Mouse (Mus musculus) midbrain, postnatal 0 days (tissue): ENCODE measurements at regions not wholly inside any gene's neighbourhood (a gene's known extent, or its start where the extent isn't known, plus 50 kb on each side); places are given as distances from the start of the nearest gene placed in this dataset.
A peak's percentile ranks its signal among the peaks of the same experiment; 100 is the strongest.

Experiments used
- ATAC-seq: fragments of 200-750 bp; cut with Nextera tagmentation; 2 replicates; pipeline ENCODE4 v1.8.0; 2017; ENCODE audit warnings: moderate number of reproducible peaks, mild to moderate bottlenecking, moderate TSS enrichment, moderate library complexity; ENCODE audit not compliant: low FRiP score
- DNase-seq: peaks from one replicate; pipeline ENCODE4 v3.0.0-alpha.2; 2015; ENCODE audit warnings: low spot score
- H3K27ac ChIP-seq: fragments of 300-500 bp; sonication (generic); 2 replicates; pipeline ENCODE4 v1.5.1; 2014; ENCODE audit warnings: low read depth, mild to moderate bottlenecking, low read length, mixed read lengths
- H3K27me3 ChIP-seq: fragments of 300-500 bp; sonication (generic); 2 replicates; pipeline ENCODE4 v1.6.1; 2014; ENCODE audit warnings: low read length, control low read depth, mixed read lengths; ENCODE audit not compliant: insufficient read depth
- H3K36me3 ChIP-seq: fragments of 300-500 bp; sonication (generic); 2 replicates; pipeline ENCODE4 v1.6.1; 2014; ENCODE audit warnings: low read length, control low read depth, mixed read lengths; ENCODE audit not compliant: insufficient read depth
- H3K4me1 ChIP-seq: fragments of 300-500 bp; sonication (generic); 2 replicates; pipeline ENCODE4 v1.6.1; 2014; ENCODE audit warnings: mild to moderate bottlenecking, control low read depth, antibody characterized with exemption, low read length, mixed read lengths; ENCODE audit not compliant: insufficient read depth
- H3K4me2 ChIP-seq: fragments of 300-500 bp; sonication (generic); 2 replicates; pipeline ENCODE4 v1.6.1; 2014; ENCODE audit warnings: low read depth, mild to moderate bottlenecking, low read length, mixed read lengths; ENCODE audit not compliant: poor library complexity, severe bottlenecking
- H3K4me3 ChIP-seq: fragments of 300-500 bp; sonication (generic); 2 replicates; pipeline ENCODE4 v1.5.1; 2014; ENCODE audit warnings: low read depth, mild to moderate bottlenecking, low read length, moderate library complexity
- H3K9ac ChIP-seq: fragments of 300-500 bp; sonication (generic); replicated peaks from 2 replicates; pipeline ENCODE4 v1.6.1; 2014; ENCODE audit warnings: mild to moderate bottlenecking, low read length, moderate library complexity, mixed read lengths; ENCODE audit not compliant: poor library complexity, severe bottlenecking
- H3K9me3 ChIP-seq: fragments of 300-500 bp; sonication (generic); 2 replicates; pipeline ENCODE4 v1.6.1; 2016; ENCODE audit warnings: low read length, control low read depth
- CTCF ChIP-seq: IDR thresholded peaks from 2 replicates; pipeline ENCODE4 v1.5.1; 2016; ENCODE audit warnings: antibody characterized with exemption, mild to moderate bottlenecking
- WGBS: fragments of 180-500 bp; shearing (Covaris S2); extraction: QIAGEN DNeasy Blood & Tissue Kit; methylation state at CpG from one replicate; pipeline ENCODE4 v1.1.7; 2014; 5-methylcytosine and 5-hydroxymethylcytosine counted together

DNA sequence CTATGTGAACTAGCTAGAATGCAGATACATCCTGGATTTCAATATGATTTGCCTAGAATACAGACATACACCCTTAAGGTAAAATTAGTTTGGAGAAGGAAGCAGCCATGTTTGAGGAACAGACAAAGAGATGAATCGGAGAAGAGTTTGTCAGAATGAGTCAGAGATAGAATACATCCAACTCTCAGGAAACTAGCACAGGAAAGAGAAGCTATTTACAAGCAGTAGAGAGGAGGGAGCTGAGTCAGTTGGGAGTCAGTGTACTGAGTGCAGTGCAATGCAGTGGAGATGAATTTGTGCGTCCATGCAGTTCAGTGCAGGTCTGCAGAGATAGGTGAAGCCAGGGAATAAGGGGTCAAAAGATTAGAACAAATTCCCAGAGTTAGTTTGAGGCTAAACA, 205.5 kb upstream of the Hand2 start:
- H3K9me3 ChIP-seq = no peaks in the 10 kb centered on the region
- H3K4me2 ChIP-seq = no peak overlapping the region
- H3K4me1 ChIP-seq = no peaks in the 10 kb centered on the region
- H3K4me3 ChIP-seq = no peak overlapping the region
- no peak for TF ChIP-seq CTCF
- no peaks in the 10 kb centered on the region for H3K27me3 ChIP-seq
- H3K36me3 ChIP-seq = no peaks in the 10 kb centered on the region
- ATAC-seq = no peak
- no peak for DNase-seq
- no peak overlapping the region for H3K27ac ChIP-seq
- whole genome bisulfite sequencing = 97% methylated on average over 2 of the region's 2 CpGs
- H3K9ac ChIP-seq = no peak overlapping the region

- Histone ChIP-seq H3K4me2 (no peak overlapping the region), H3K9me3 (no peaks in the 10 kb centered on the region), H3K27me3 (no peaks in the 10 kb centered on the region), H3K4me3 (no peak overlapping the region), H3K4me1 (no peaks in the 10 kb centered on the region), H3K36me3 (no peaks in the 10 kb centered on the region), H3K9ac (no peak overlapping the region), H3K27ac (no peak overlapping the region)
- no peak for TF ChIP-seq CTCF
- DNase-seq = peak; percentile 8
- no peak for ATAC-seq
- 31% methylated on average over 2 of the region's 2 CpGs for WGBS
These were observed 186.7 kb upstream of the Hand2 start for GRCm38 (mm10) chr8:57134041-57134440.

DNA sequence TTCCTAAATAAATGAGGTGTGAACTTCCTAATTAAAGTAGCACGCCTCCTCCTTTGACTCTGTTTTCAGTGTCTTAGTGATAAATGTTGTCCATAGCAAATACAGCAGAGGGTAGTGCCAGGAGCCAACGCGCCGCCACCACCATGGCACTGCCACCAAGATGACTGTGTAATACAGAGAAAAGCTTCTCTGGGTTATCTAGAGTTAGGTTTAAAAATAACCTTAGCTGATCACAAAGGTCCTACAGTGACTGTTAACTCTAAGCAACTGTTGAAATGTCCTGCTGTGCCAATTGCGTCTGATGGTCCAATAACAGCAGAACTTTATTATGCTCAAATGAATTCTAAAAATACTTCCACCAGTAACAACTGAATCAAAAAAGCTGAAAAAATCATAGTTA, 186.1 kb upstream of the Hand2 start:
- no peaks in the 10 kb centered on the region for H3K27me3 ChIP-seq
- no peak overlapping the region for H3K4me3 ChIP-seq
- no peak for DNase-seq
- no peaks in the 10 kb centered on the region for H3K9me3 ChIP-seq
- H3K4me1 ChIP-seq = no peaks in the 10 kb centered on the region
- H3K36me3 ChIP-seq = no peaks in the 10 kb centered on the region
- no peak overlapping the region for H3K4me2 ChIP-seq
- no peak overlapping the region for H3K27ac ChIP-seq
- no peak for TF ChIP-seq CTCF
- 73% methylated on average over 5 of the region's 5 CpGs for WGBS
- no peak for ATAC-seq
- no peak overlapping the region for H3K9ac ChIP-seq

DNA sequence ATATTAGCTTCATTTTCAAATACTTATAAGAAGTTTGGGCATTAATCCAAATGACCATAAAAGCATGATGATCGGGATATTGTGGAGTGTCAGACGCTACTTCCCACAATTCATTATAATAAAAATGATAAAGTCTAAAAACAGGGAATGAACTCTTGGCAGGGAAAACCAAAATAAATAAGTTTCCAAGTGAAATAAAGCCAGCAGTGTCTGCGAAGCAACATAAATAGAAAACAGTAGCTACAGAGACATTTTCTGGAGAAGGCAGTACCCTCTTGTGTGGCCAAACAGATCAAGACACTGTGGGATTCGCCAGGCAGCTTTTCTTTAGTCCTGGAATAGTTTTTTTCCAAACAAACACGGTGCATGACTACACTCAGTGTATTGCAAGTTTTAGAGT, 172.7 kb upstream of the Hand2 start:
- no peak for TF ChIP-seq CTCF
- H3K9me3 ChIP-seq = no peaks in the 10 kb centered on the region
- H3K4me3 ChIP-seq = no peak overlapping the region
- H3K4me1 ChIP-seq = no peaks in the 10 kb centered on the region
- WGBS = 86% methylated on average over 5 of the region's 5 CpGs
- H3K36me3 ChIP-seq = no peaks in the 10 kb centered on the region
- ATAC-seq = no peak
- no peak overlapping the region for H3K9ac ChIP-seq
- H3K27me3 ChIP-seq = no peaks in the 10 kb centered on the region
- no peak overlapping the region for H3K27ac ChIP-seq
- H3K4me2 ChIP-seq = no peak overlapping the region
- DNase-seq = no peak

DNA sequence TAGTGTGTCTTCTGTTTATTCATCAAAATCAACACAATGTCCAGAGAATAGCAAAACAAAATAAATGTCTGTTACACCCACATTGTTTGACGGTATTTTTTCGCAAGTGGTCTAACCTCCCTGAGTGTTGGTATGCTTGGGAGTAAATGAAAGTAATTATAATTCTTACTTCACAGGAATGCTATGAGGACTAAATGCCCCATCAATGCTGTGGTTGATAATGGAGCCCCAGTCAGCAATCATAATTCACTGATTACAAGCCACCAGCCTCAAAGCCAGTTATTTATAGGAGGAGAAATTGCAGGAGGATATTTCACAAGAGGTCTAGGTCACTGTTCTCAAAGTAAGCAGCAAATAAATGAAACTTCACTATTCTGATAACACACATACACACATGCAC, 129.6 kb upstream of the Hand2 start:
- no peaks in the 10 kb centered on the region for H3K36me3 ChIP-seq
- no peaks in the 10 kb centered on the region for H3K27me3 ChIP-seq
- 83% methylated on average over 2 of the region's 2 CpGs for WGBS

GRCm38 (mm10) chr8:57200280-57200679, 120.5 kb upstream of the Hand2 start:
- Histone ChIP-seq H3K4me3 (no peak overlapping the region), H3K27me3 (no peaks in the 10 kb centered on the region), H3K9ac (no peak overlapping the region), H3K27ac (no peak overlapping the region), H3K36me3 (no peaks in the 10 kb centered on the region), H3K4me1 (no peaks in the 10 kb centered on the region), H3K9me3 (no peaks in the 10 kb centered on the region), H3K4me2 (no peak overlapping the region)
- 81% methylated on average over 8 of the region's 8 CpGs for WGBS
- no peak for ATAC-seq
- no peak for DNase-seq
- no peak for TF ChIP-seq CTCF

More for the DNA sequence above, 129.6 kb upstream of the Hand2 start:
- Histone ChIP-seq H3K4me1 (no peaks in the 10 kb centered on the region), H3K4me2 (no peak overlapping the region), H3K9me3 (no peaks in the 10 kb centered on the region), H3K9ac (no peak overlapping the region), H3K27ac (no peak overlapping the region), H3K4me3 (no peak overlapping the region)
- no peak for TF ChIP-seq CTCF
- ATAC-seq (no peak), DNase-seq (no peak)

DNA sequence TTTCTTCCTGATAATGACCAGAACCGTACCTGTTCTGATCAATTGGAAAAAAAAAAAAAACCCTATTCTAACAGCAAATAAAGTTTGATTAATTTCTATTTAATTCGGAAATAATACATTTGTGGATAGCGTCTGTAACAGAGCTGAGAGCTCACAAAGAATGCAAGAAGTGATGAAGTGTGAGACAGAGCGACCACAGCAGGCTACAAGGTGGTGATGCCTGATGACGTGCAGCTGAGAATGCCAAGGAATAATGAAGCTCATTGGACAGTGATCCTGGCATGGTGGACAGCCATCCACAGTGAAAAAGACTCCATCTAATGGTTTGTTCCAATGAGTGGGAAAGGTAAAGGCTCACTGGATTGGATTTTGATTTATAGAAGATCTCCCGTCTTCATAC, 111.2 kb upstream of the Hand2 start:
- H3K4me1 ChIP-seq = no peaks in the 10 kb centered on the region
- WGBS = 87% methylated on average over 6 of the region's 6 CpGs
- no peak overlapping the region for H3K27ac ChIP-seq
- H3K9ac ChIP-seq = no peak overlapping the region
- DNase-seq = no peak
- H3K4me3 ChIP-seq = no peak overlapping the region
- H3K27me3 ChIP-seq = no peaks in the 10 kb centered on the region
- no peaks in the 10 kb centered on the region for H3K36me3 ChIP-seq
- no peak overlapping the region for H3K4me2 ChIP-seq
- no peak for TF ChIP-seq CTCF
- H3K9me3 ChIP-seq = no peaks in the 10 kb centered on the region
- no peak for ATAC-seq
